Mouse (Mus musculus) left cerebral cortex, adult 6 months (tissue): ENCODE results near the gene Ccdc88a. TPM values are rescaled to one million over a fixed set of nuclear protein-coding genes. Genes with fewer than 3 reads are reported as not detected.

Experiments
- long read RNA-seq, 2 experiments: library from polyadenylated mRNA; unstranded; transcript quantifications; one replicate each; pipeline ENCODE4 v2.0.0; 2019 to 2020
- polyA plus RNA-seq: library from polyadenylated mRNA; unstranded; fragments of <200 nt; fragmentation: Nextera tagmentation; gene quantifications from 2 replicates; pipeline ENCODE4 v1.2.3, GENCODE M21; 2021

Gene Ccdc88a
- polyA plus RNA-seq = 13.7 and 14.6 TPM in 2 replicates
- long read RNA-seq, experiment 1, partial matches to known transcripts = 61 of 73 reads
- long read RNA-seq, experiment 1, other reads (novel, unspliced or antisense) = 12 of 73 reads
- long read RNA-seq, experiment 2, partial matches to known transcripts = 56 of 68 reads
- long read RNA-seq, experiment 2, other reads (novel, unspliced or antisense) = 12 of 68 reads

GRCm38 (mm10) chr11:29373396-29374273, at the start of gene Ccdc88a:
TSS of gene Ccdc88a (plus strand) at chr11:29373658.

DNA sequence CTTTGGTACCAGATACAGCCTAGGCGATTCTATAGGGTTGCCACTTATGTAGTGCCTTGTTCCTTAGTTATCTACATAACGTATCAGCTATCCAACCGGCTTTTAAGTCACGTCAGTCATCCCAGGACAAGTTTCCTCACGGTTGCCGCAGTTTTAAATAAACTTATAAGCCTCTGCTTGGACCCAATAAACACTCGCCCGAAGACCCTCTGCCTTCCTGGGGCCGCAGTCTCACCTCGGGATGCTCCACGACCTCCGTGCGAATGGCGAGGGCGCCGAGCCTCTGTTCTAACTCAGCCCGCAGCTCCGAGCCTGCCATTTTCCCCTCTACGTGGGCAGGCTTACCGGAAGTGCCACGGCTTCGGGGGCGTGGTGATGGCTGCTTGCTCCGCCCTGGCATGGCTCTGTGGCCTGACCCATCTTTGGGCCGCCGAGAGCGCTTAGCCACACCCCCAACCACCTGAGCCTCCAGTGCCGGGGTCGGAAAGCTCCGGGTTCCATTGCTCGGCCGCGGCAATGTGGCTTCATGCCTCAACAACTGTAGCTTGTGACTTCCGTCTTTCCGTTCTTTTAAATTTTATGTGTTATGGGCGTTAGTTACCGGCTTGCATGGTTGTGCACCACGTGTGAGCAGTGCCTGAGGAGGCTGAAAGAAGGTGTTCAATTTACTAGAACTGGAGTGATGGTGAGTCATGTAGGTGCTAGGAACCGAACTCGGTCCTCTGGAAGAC, 141.4 kb downstream of the Ccdc88a start, which contains the start of gene Prorsd1:
Gene Prorsd1, minus strand, starts transcription at position 352 of the 731 bp plus-strand sequence.

GRCm38 (mm10) chr11:29525988-29526794, 152.7 kb downstream of the Ccdc88a start, which contains the start of gene Mtif2:
TSS of gene Mtif2 (plus strand) at chr11:29526408.

DNA sequence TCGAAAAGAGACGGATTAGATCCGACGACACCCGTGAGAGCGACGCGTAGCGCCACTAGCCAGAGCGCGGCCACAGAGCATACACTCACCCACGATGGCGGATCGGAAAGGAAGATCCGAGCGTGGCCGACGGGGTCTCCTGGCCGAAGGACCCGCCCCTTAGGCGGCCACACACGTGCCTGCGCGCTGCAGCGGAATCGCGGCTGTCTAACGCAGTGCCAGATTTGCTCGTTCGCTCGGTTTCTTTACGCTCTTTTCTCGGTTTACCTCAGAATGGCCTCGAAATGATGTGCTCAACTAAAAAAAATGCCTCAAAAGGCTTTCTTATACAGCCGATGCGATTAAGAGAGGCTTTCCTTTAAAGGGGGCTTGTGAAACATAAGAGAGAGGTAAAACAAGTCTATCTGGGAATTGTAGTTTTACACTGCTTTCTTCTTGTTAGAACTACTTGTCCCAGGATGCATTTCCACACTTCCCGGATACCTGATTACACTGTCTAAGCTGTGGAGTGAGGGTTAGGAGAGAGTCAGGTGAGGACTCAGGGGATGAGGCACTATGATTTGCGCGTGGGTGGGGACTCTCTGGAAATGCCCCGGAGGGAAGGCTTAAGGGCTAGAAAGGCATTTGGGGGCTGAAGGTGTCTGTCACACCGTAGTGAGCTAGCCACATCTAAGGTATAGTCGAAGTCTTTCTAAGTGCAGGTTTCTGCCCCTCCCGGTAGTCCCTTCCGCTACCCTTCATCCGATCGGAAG, 174.5 kb downstream of the Ccdc88a start, which contains the start of the genes Clhc1 and Rps27a:
Gene Clhc1, plus strand, starts transcription at position 199 of the 752 bp plus-strand sequence.
Gene Rps27a, minus strand, starts transcription at position 358 of the 752 bp plus-strand sequence.

Other genes starting within 250 kb of the Ccdc88a start
- gene Pnpt1, start 242.9 kb upstream of the Ccdc88a start, polyA plus RNA-seq = 10.6 and 13.6 TPM in 2 replicates
- gene Ppp4r3b, start 200.8 kb upstream of the Ccdc88a start, polyA plus RNA-seq = 18.0 and 23.8 TPM in 2 replicates
- 126 and 146 TPM in 2 replicates for gene Cfap36, start 126.2 kb upstream of the Ccdc88a start, polyA plus RNA-seq
- 7.2 and 8.6 TPM in 2 replicates for gene Prorsd1, start 141.4 kb downstream of the Ccdc88a start, polyA plus RNA-seq
- 12.4 and 18.8 TPM in 2 replicates for gene Mtif2, start 152.8 kb downstream of the Ccdc88a start, polyA plus RNA-seq
- gene Clhc1, start 174.3 kb downstream of the Ccdc88a start, polyA plus RNA-seq = 0.12 TPM in 1 of 2 replicates, not detected in the other
- 1,648 and 1,673 TPM in 2 replicates for gene Rps27a, start 174.5 kb downstream of the Ccdc88a start, polyA plus RNA-seq